Mouse (Mus musculus) testis, adult 2 months (tissue): ENCODE measurements around the gene Xpc.

Experiments used
- CTCF ChIP-seq: fragments of 200-500 bp; IDR thresholded peaks from 2 replicates; pipeline ENCODE4 v1.5.1; 2012; ENCODE audit warnings: low read depth, mild to moderate bottlenecking, inconsistent platforms, low read length, moderate library complexity; ENCODE audit not compliant: control insufficient read depth, insufficient read depth, insufficient replicate concordance
- POLR2A ChIP-seq: fragments of 200-500 bp; IDR thresholded peaks from 2 replicates; pipeline ENCODE4 v1.6.1; 2012; ENCODE audit warnings: low read depth, mild to moderate bottlenecking, inconsistent platforms, low read length, moderate library complexity; ENCODE audit not compliant: control insufficient read depth

- TF ChIP-seq CTCF (no peak), POLR2A (no peak)
Measured at GRCm38 (mm10) chr6:91546241-91546884, 30.7 kb upstream of the Xpc start.
